Mouse (Mus musculus) kidney, adult 9 months (tissue): Measurements from ENCODE around the gene Iffo1.

Experiments used
- DNase-seq: peaks from one replicate; pipeline ENCODE4 v3.0.0; 2022

The Iffo1 gene

DNA sequence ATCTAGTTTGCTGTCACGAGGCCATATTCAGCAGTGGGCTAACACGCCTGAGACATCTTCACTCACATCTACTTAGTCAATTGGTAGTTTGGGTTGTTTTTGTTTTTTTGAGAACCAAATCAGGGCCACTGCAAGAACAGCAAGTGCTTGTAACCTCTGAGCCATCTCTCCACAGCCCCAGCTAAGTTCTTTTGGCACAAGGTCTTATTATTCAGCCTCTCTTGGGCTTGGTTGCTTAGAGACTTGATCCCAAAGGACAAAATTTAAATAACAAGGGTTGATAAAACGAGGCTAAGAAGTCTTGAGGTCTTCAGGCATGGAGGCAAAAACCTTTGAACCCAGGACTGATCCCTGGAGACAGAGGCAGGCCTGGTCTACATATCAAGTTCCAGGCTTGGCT is 51.3 kb downstream of the Iffo1 start:
- no peak for DNase-seq

DNA sequence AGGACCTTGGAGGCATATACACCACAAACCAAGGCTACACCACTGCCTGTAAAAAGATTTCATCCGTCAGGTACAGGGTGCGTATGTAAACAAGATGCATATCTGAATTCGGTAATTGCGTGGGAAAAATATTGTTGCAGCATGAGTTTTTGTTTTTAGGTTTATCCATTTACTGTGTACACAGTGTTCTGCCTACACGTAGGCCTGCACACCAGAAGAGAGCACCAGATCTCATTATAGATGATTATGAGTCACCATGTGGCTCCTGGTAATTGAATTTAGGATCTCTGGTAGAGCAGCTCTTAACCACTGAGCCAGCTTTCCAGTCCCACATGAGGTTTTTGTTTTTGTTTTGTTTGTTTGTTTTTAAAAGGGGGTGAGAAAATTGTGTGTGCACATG is 52.1 kb downstream of the Iffo1 start:
- DNase-seq, result no peak

DNA sequence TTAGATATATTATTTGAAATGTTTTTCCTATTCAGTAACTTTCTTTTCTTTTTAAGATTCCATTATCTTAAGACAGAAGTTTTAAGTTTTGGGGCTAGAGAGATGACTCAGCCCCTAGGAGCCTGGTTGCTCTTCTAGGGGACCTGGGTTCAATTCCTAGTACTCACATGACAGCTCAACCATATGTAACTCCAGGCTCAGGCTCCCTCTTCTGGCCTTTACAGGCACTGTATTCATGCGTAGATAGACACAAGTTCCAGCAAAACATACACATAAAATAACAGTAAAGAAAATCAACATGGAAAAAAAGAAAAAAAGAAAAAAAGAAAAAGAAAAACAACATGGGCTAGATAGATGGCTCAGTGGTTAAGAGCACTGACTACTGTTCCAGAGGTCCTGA is 65.4 kb downstream of the Iffo1 start:
- no peak for DNase-seq
